Mouse (Mus musculus): ENCODE results near the gene Sp1. TPM values are rescaled to one million over a fixed set of nuclear protein-coding genes. Genes with fewer than 3 reads are reported as not detected.

The Sp1 gene
- 9.6 and 9.7 TPM in 2 replicates for polyA plus RNA-seq (2015; fragmentation: Nextera tagmentation; extraction: Ambion mirVana)

- under 1% methylated on average over 38 of the region's 38 CpGs for WGBS
- Histone ChIP-seq H3K27ac (peak within 1 kb of the TSS; percentile 100), H3K36me3 (peaks cover 28% of the 10 kb centered on the region), H3K4me3 (replicated peaks) (peak within 1 kb of the TSS; percentile 67), H3K9me3 (no peaks in the 10 kb centered on the region), H3K27me3 (replicated peaks) (no peaks in the 10 kb centered on the region), H3K4me2 (peak within 1 kb of the TSS; percentile 76), H3K4me1 (peaks cover 15% of the 10 kb centered on the region), H3K9ac (peak within 1 kb of the TSS; percentile 81)
- ATAC-seq (ENCODE audit: insufficient read depth, low FRiP score, low read depth): peak; percentile 96
Observed at GRCm38 (mm10) chr15:102405489-102406195, at the start of gene Sp1. TSS of gene Sp1 (plus strand) at chr15:102406143.

GRCm38 (mm10) chr15:102356501-102357325, 49.2 kb upstream of the Sp1 start:
- Histone ChIP-seq H3K9ac (no peak overlapping the region), H3K9me3 (no peaks in the 10 kb centered on the region), H3K4me2 (peak overlapping the region; percentile 93), H3K4me1 (peaks cover 28% of the 10 kb centered on the region), H3K27me3 (replicated peaks) (peaks cover 20% of the 10 kb centered on the region), H3K27ac (peak overlapping the region; percentile 79), H3K36me3 (no peaks in the 10 kb centered on the region), H3K4me3 (replicated peaks) (peak overlapping the region; percentile 50)
- 52% methylated on average over 16 of the region's 16 CpGs for WGBS
- no peak for ATAC-seq (ENCODE audit: insufficient read depth, low FRiP score, low read depth)

GRCm38 (mm10) chr15:102358126-102358525, 47.8 kb upstream of the Sp1 start:
- Histone ChIP-seq H3K9me3 (no peaks in the 10 kb centered on the region), H3K4me2 (peak overlapping the region; percentile 46), H3K4me3 (replicated peaks) (0 out of 2 replicates have a peak overlapping the region, but pooled peaks have one; percentile 2), H3K9ac (no peak overlapping the region), H3K27me3 (replicated peaks) (peaks cover 20% of the 10 kb centered on the region), H3K27ac (no peak overlapping the region), H3K4me1 (peaks cover 36% of the 10 kb centered on the region), H3K36me3 (no peaks in the 10 kb centered on the region)
- ATAC-seq (ENCODE audit: insufficient read depth, low FRiP score, low read depth): no peak
- 8% methylated on average over 25 of the region's 25 CpGs for WGBS

- H3K27ac ChIP-seq: no peak overlapping the region
Observed at GRCm38 (mm10) chr15:102358834-102359233, 47.1 kb upstream of the Sp1 start.

GRCm38 (mm10) chr15:102362648-102363047, 43.3 kb upstream of the Sp1 start:
- Histone ChIP-seq H3K27me3 (replicated peaks) (peaks cover 10% of the 10 kb centered on the region), H3K4me1 (peaks cover 27% of the 10 kb centered on the region), H3K9me3 (no peaks in the 10 kb centered on the region), H3K4me2 (peak overlapping the region; percentile 45), H3K4me3 (replicated peaks) (peak overlapping the region; percentile 14), H3K36me3 (no peaks in the 10 kb centered on the region), H3K27ac (peak overlapping the region; percentile 48; the same call in 1 of the 2 replicates), H3K9ac (no peak overlapping the region)
- 8% methylated on average over 14 of the region's 14 CpGs for WGBS
- no peak for ATAC-seq (ENCODE audit: insufficient read depth, low FRiP score, low read depth)

More at GRCm38 (mm10) chr15:102358834-102359233, 47.1 kb upstream of the Sp1 start:
- no peak for ATAC-seq (ENCODE audit: insufficient read depth, low FRiP score, low read depth)
- H3K27me3 ChIP-seq (replicated peaks): peaks cover 20% of the 10 kb centered on the region
- peak overlapping the region; percentile 46 for H3K4me2 ChIP-seq
- WGBS: 41% methylated on average over 5 of the region's 5 CpGs
- peaks cover 36% of the 10 kb centered on the region for H3K4me1 ChIP-seq
- no peaks in the 10 kb centered on the region for H3K36me3 ChIP-seq
- H3K9ac ChIP-seq: no peak overlapping the region
- H3K4me3 ChIP-seq (replicated peaks): no peak overlapping the region
- no peaks in the 10 kb centered on the region for H3K9me3 ChIP-seq

- Histone ChIP-seq H3K9me3 (no peaks in the 10 kb centered on the region), H3K4me2 (no peak overlapping the region), H3K4me1 (peaks cover 17% of the 10 kb centered on the region), H3K4me3 (replicated peaks) (no peak overlapping the region), H3K27ac (no peak overlapping the region), H3K9ac (no peak overlapping the region), H3K27me3 (replicated peaks) (0 out of 2 replicates have a peak, but pooled peaks cover 3% of the 10 kb centered on the region), H3K36me3 (no peaks in the 10 kb centered on the region)
- no peak for ATAC-seq (ENCODE audit: insufficient read depth, low FRiP score, low read depth)
- 79% methylated on average over 1 of the region's 1 CpGs for WGBS
Observed at GRCm38 (mm10) chr15:102364678-102365077, 41.3 kb upstream of the Sp1 start.

GRCm38 (mm10) chr15:102366238-102366637, 39.7 kb upstream of the Sp1 start:
- Histone ChIP-seq H3K9me3 (no peaks in the 10 kb centered on the region), H3K9ac (no peak overlapping the region), H3K4me3 (replicated peaks) (peak overlapping the region; percentile 27), H3K27ac (no peak overlapping the region), H3K27me3 (replicated peaks) (0 out of 2 replicates have a peak, but pooled peaks cover 3% of the 10 kb centered on the region), H3K36me3 (no peaks in the 10 kb centered on the region), H3K4me2 (peak overlapping the region; percentile 55), H3K4me1 (peaks cover 29% of the 10 kb centered on the region)
- ATAC-seq (ENCODE audit: insufficient read depth, low FRiP score, low read depth): no peak
- WGBS: 19% methylated on average over 7 of the region's 7 CpGs

- no peak within 1 kb of the TSS for H3K27ac ChIP-seq
- H3K4me2 ChIP-seq: peak within 1 kb of the TSS; percentile 55
- H3K27me3 ChIP-seq (replicated peaks): 0 out of 2 replicates have a peak, but pooled peaks cover 3% of the 10 kb centered on the region
- no peaks in the 10 kb centered on the region for H3K36me3 ChIP-seq
- ATAC-seq (ENCODE audit: insufficient read depth, low FRiP score, low read depth): no peak
- H3K9me3 ChIP-seq: no peaks in the 10 kb centered on the region
- peaks cover 29% of the 10 kb centered on the region for H3K4me1 ChIP-seq
- H3K9ac ChIP-seq: no peak within 1 kb of the TSS
- peak within 1 kb of the TSS; percentile 27 for H3K4me3 ChIP-seq (replicated peaks)
- 6% methylated on average over 15 of the region's 15 CpGs for WGBS
Observed at GRCm38 (mm10) chr15:102366733-102367344, 39.1 kb upstream of the Sp1 start, which contains the start of gene Sp7. TSS of gene Sp7 (minus strand) at chr15:102367182.

GRCm38 (mm10) chr15:102369972-102370371, 36.0 kb upstream of the Sp1 start:
- Histone ChIP-seq H3K27me3 (replicated peaks) (0 out of 2 replicates have a peak, but pooled peaks cover 3% of the 10 kb centered on the region), H3K36me3 (no peaks in the 10 kb centered on the region), H3K4me2 (peak overlapping the region; percentile 35; the same call in 1 of the 2 replicates), H3K9me3 (no peaks in the 10 kb centered on the region), H3K4me3 (replicated peaks) (no peak overlapping the region), H3K4me1 (peaks cover 21% of the 10 kb centered on the region), H3K9ac (no peak overlapping the region), H3K27ac (peak overlapping the region; percentile 3; the same call in 1 of the 2 replicates)
- ATAC-seq (ENCODE audit: insufficient read depth, low FRiP score, low read depth): no peak
- 14% methylated on average over 13 of the region's 13 CpGs for WGBS

- H3K4me1 ChIP-seq: peaks cover 21% of the 10 kb centered on the region
- peak overlapping the region; percentile 35 for H3K4me2 ChIP-seq
- 9% methylated on average over 10 of the region's 10 CpGs for WGBS
- H3K27ac ChIP-seq: peak overlapping the region; percentile 3; the same call in 1 of the 2 replicates
- H3K36me3 ChIP-seq: no peaks in the 10 kb centered on the region
- H3K9ac ChIP-seq: no peak overlapping the region
- peak overlapping the region; percentile 16; the same call in 1 of the 2 replicates for H3K4me3 ChIP-seq (replicated peaks)
- ATAC-seq (ENCODE audit: insufficient read depth, low FRiP score, low read depth): peak; percentile 74; the same call in 1 of the 2 replicates
- no peaks in the 10 kb centered on the region for H3K9me3 ChIP-seq
- H3K27me3 ChIP-seq (replicated peaks): 0 out of 2 replicates have a peak, but pooled peaks cover 3% of the 10 kb centered on the region
Observed at GRCm38 (mm10) chr15:102370727-102371126, 35.2 kb upstream of the Sp1 start.

- Histone ChIP-seq H3K9me3 (no peaks in the 10 kb centered on the region), H3K4me2 (peak overlapping the region; percentile 96), H3K27ac (peak overlapping the region; percentile 56; the same call in 1 of the 2 replicates), H3K27me3 (replicated peaks) (no peaks in the 10 kb centered on the region), H3K4me3 (replicated peaks) (peak overlapping the region; percentile 60), H3K4me1 (peaks cover 10% of the 10 kb centered on the region), H3K36me3 (no peaks in the 10 kb centered on the region), H3K9ac (peak overlapping the region; percentile 42; the same call in 1 of the 2 replicates)
- WGBS: 1% methylated on average over 39 of the region's 43 CpGs
- ATAC-seq (ENCODE audit: insufficient read depth, low FRiP score, low read depth): peak; percentile 78
Observed at GRCm38 (mm10) chr15:102376453-102377162, 29.3 kb upstream of the Sp1 start.

Measured in stomach, embryonic 15.5 days (tissue).